Mouse (Mus musculus) embryonic facial prominence, embryonic 12.5 days (tissue): Measurements from ENCODE around the gene Slc3a1. TPM values are rescaled to one million over a fixed set of nuclear protein-coding genes. Genes with fewer than 3 reads are reported as not detected.

Experiments
- ATAC-seq: fragments of 200-750 bp; cut with Nextera tagmentation; 2 replicates; pipeline ENCODE4 v1.8.0; 2017; ENCODE audit not compliant: insufficient number of reproducible peaks, insufficient read depth, low FRiP score, low TSS enrichment
- H3K27ac ChIP-seq: fragments of 300-500 bp; sonication (generic); 2 replicates; pipeline ENCODE4 v1.5.1; 2016; ENCODE audit warnings: mild to moderate bottlenecking
- H3K27me3 ChIP-seq: fragments of 300-500 bp; sonication (generic); 2 replicates; pipeline ENCODE4 v1.6.1; 2016; ENCODE audit warnings: mild to moderate bottlenecking, moderate library complexity
- H3K36me3 ChIP-seq: fragments of 300-500 bp; sonication (generic); 2 replicates; pipeline ENCODE4 v1.6.1; 2016; ENCODE audit warnings: mild to moderate bottlenecking
- H3K4me1 ChIP-seq: fragments of 300-500 bp; sonication (generic); 2 replicates; pipeline ENCODE4 v1.6.1; 2016
- H3K4me2 ChIP-seq: fragments of 300-500 bp; sonication (generic); replicated peaks from 2 replicates; pipeline ENCODE4 v1.6.1; 2016; ENCODE audit warnings: mild to moderate bottlenecking, moderate library complexity
- H3K4me3 ChIP-seq: fragments of 300-500 bp; sonication (generic); 2 replicates; pipeline ENCODE4 v1.5.1; 2016; ENCODE audit warnings: mild to moderate bottlenecking
- H3K9ac ChIP-seq: fragments of 300-500 bp; sonication (generic); 2 replicates; pipeline ENCODE4 v1.6.1; 2016; ENCODE audit warnings: mild to moderate bottlenecking, moderate library complexity
- H3K9me3 ChIP-seq: fragments of 300-500 bp; sonication (generic); 2 replicates; pipeline ENCODE4 v1.6.1; 2016; ENCODE audit warnings: mild to moderate bottlenecking, moderate library complexity
- WGBS: fragments of 180-500 bp; shearing (Covaris S2); methylation state at CpG from one replicate; pipeline ENCODE4 v1.1.7; 2016; 5-methylcytosine and 5-hydroxymethylcytosine counted together
- polyA plus RNA-seq: library from polyadenylated mRNA; unstranded; fragments of >200 nt; fragmentation: Nextera tagmentation; extraction: Ambion mirVana; gene quantifications from 2 replicates; pipeline ENCODE4 v1.2.1, GENCODE M21; 2016

Slc3a1 gene
- polyA plus RNA-seq, 1 experiment from 2014 or later, result 0.37 TPM

- ATAC-seq, result no peak
- Histone ChIP-seq H3K9me3 (no peaks in the 10 kb centered on the region), H3K4me1 (no peaks in the 10 kb centered on the region), H3K4me3 (no peak overlapping the region), H3K9ac (no peak overlapping the region), H3K36me3 (no peaks in the 10 kb centered on the region), H3K27ac (no peak overlapping the region), H3K4me2 (no peak overlapping the region), H3K27me3 (no peaks in the 10 kb centered on the region)
- WGBS, result 82% methylated on average over 4 of the region's 4 CpGs
Measured at GRCm38 (mm10) chr17:85038311-85038710, 10.1 kb downstream of the Slc3a1 start.

DNA sequence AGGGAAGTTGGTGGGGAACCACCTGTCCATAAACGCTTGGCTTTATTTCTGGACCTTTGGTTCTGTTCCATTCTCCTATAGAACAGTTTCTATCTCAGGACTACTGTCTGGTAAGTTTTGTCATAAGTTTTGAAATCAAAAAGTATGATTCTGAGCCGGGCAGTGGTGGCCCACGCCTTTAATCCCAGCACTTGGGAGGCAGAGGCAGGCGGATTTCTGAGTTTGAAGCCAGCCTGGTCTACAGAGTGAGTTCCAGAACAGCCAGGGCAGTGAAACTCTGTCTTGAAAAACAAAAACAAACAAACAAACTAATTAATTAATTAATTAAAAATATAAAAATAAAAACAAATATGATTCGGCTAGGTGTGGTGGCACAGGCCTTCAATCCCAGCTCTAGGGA lies 10.6 kb downstream of the Slc3a1 start:
- no peak overlapping the region for H3K4me3 ChIP-seq
- 89% methylated on average over 5 of the region's 5 CpGs for WGBS
- no peaks in the 10 kb centered on the region for H3K27me3 ChIP-seq
- no peak overlapping the region for H3K9ac ChIP-seq
- H3K9me3 ChIP-seq, result no peaks in the 10 kb centered on the region
- no peaks in the 10 kb centered on the region for H3K4me1 ChIP-seq
- H3K36me3 ChIP-seq, result no peaks in the 10 kb centered on the region
- H3K27ac ChIP-seq, result no peak overlapping the region
- no peak overlapping the region for H3K4me2 ChIP-seq
- no peak for ATAC-seq

GRCm38 (mm10) chr17:85040913-85041312 lies 12.7 kb downstream of the Slc3a1 start:
- Histone ChIP-seq H3K4me3 (no peak overlapping the region), H3K9ac (no peak overlapping the region), H3K4me2 (no peak overlapping the region), H3K36me3 (no peaks in the 10 kb centered on the region), H3K27ac (no peak overlapping the region), H3K4me1 (no peaks in the 10 kb centered on the region), H3K9me3 (no peaks in the 10 kb centered on the region), H3K27me3 (no peaks in the 10 kb centered on the region)
- 75% methylated on average over 7 of the region's 7 CpGs for WGBS
- ATAC-seq, result no peak

GRCm38 (mm10) chr17:85042419-85042818 lies 14.2 kb downstream of the Slc3a1 start:
- H3K27me3 ChIP-seq, result no peaks in the 10 kb centered on the region
- H3K4me2 ChIP-seq, result no peak overlapping the region
- no peak overlapping the region for H3K4me3 ChIP-seq
- no peaks in the 10 kb centered on the region for H3K9me3 ChIP-seq
- no peak for ATAC-seq
- no peak overlapping the region for H3K27ac ChIP-seq
- no peak overlapping the region for H3K9ac ChIP-seq
- WGBS, result 72% methylated on average over 6 of the region's 6 CpGs
- H3K36me3 ChIP-seq, result no peaks in the 10 kb centered on the region
- no peaks in the 10 kb centered on the region for H3K4me1 ChIP-seq

- Histone ChIP-seq H3K27me3 (no peaks in the 10 kb centered on the region), H3K9me3 (no peaks in the 10 kb centered on the region), H3K27ac (no peak overlapping the region), H3K4me1 (no peaks in the 10 kb centered on the region), H3K9ac (no peak overlapping the region), H3K4me2 (no peak overlapping the region), H3K4me3 (no peak overlapping the region), H3K36me3 (no peaks in the 10 kb centered on the region)
- 82% methylated on average over 6 of the region's 6 CpGs for WGBS
- ATAC-seq, result no peak
Measured at GRCm38 (mm10) chr17:85043404-85043816, 15.2 kb downstream of the Slc3a1 start.

DNA sequence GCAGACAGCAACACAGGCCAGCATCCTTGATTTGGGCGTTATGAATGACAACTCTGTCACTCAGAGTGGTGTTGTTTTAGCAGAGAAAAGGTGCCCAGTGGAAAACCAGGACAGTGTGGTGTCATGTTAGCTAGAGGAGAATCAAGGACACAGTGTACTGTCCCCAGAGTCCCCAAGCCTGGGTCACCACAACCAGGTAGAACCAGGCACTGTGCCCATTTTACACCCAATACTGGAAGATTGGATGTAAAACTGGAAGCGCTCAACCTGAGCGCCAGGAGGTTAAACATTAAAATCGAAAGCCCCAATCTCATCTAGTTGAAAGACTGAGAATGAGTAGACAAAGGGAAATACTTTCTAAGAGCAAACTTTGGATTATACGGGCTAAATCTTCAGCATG lies 16.3 kb downstream of the Slc3a1 start:
- Histone ChIP-seq H3K4me1 (no peaks in the 10 kb centered on the region), H3K4me2 (no peak overlapping the region), H3K27ac (no peak overlapping the region), H3K4me3 (no peak overlapping the region), H3K9me3 (no peaks in the 10 kb centered on the region), H3K36me3 (no peaks in the 10 kb centered on the region), H3K9ac (no peak overlapping the region), H3K27me3 (no peaks in the 10 kb centered on the region)
- no peak for ATAC-seq
- WGBS, result 90% methylated on average over 5 of the region's 5 CpGs

GRCm38 (mm10) chr17:85045160-85045559 lies 17.0 kb downstream of the Slc3a1 start:
- Histone ChIP-seq H3K27ac (no peak overlapping the region), H3K9ac (no peak overlapping the region), H3K4me1 (no peaks in the 10 kb centered on the region), H3K4me2 (no peak overlapping the region), H3K9me3 (no peaks in the 10 kb centered on the region), H3K4me3 (no peak overlapping the region), H3K27me3 (no peaks in the 10 kb centered on the region), H3K36me3 (no peaks in the 10 kb centered on the region)
- ATAC-seq, result no peak
- 84% methylated on average over 12 of the region's 12 CpGs for WGBS

- no peak overlapping the region for H3K9ac ChIP-seq
- WGBS, result 93% methylated on average over 5 of the region's 5 CpGs
- H3K27ac ChIP-seq, result no peak overlapping the region
- no peak overlapping the region for H3K4me2 ChIP-seq
- no peak for ATAC-seq
- no peaks in the 10 kb centered on the region for H3K36me3 ChIP-seq
- H3K9me3 ChIP-seq, result no peaks in the 10 kb centered on the region
- H3K27me3 ChIP-seq, result no peaks in the 10 kb centered on the region
- H3K4me1 ChIP-seq, result no peaks in the 10 kb centered on the region
- no peak overlapping the region for H3K4me3 ChIP-seq
Measured at GRCm38 (mm10) chr17:85048379-85048778, 20.2 kb downstream of the Slc3a1 start.

- Histone ChIP-seq H3K4me2 (no peak overlapping the region), H3K36me3 (peaks cover 6% of the 10 kb centered on the region), H3K27me3 (no peaks in the 10 kb centered on the region), H3K27ac (no peak overlapping the region), H3K9ac (no peak overlapping the region), H3K4me3 (no peak overlapping the region), H3K4me1 (no peaks in the 10 kb centered on the region), H3K9me3 (no peaks in the 10 kb centered on the region)
- WGBS, result 83% methylated on average over 7 of the region's 7 CpGs
- ATAC-seq, result no peak
Measured at GRCm38 (mm10) chr17:85058276-85058675, 30.1 kb downstream of the Slc3a1 start.

DNA sequence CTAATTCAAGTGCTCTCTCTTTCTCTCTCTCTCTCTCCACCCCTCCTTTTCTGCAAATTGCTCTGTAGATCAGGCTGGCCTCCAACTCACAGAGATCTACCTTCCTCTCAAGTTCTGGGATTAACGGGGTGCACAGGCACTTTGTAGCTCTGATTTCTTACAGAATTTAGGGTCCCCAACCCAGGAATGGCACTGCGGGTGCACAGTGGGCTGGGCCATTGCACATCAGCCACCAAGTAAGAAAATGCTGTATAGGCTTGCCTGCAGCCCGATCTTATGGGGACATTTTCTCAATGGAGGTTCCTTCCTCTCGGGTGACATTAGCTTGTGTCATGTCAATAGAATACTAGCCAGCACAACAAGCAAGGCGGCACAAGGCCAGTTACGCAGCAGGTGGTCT lies 31.0 kb downstream of the Slc3a1 start:
- H3K27ac ChIP-seq, result no peak overlapping the region
- peaks cover 13% of the 10 kb centered on the region for H3K36me3 ChIP-seq
- no peaks in the 10 kb centered on the region for H3K4me1 ChIP-seq
- H3K9me3 ChIP-seq, result no peaks in the 10 kb centered on the region
- no peak for ATAC-seq
- WGBS, result 89% methylated on average over 6 of the region's 6 CpGs
- H3K9ac ChIP-seq, result no peak overlapping the region
- H3K4me2 ChIP-seq, result no peak overlapping the region
- H3K4me3 ChIP-seq, result no peak overlapping the region
- no peaks in the 10 kb centered on the region for H3K27me3 ChIP-seq

DNA sequence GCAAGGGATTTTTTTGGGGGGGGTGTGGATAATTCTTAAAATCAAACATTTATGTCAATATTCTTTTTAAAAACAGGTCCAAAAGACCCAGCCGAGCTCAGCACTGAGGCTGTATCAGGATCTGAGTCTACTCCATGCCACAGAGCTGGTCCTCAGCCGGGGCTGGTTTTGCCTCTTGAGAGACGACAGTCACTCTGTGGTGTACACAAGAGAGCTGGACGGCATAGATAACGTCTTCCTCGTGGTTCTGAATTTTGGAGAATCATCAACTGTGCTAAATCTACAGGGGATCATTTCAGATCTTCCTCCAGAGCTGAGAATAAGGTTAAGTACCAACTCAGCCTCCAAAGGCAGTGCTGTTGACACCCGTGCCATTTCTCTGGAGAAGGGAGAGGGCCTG lies 35.4 kb downstream of the Slc3a1 start:
- H3K27ac ChIP-seq, result no peak overlapping the region
- ATAC-seq, result no peak
- no peaks in the 10 kb centered on the region for H3K27me3 ChIP-seq
- WGBS, result 85% methylated on average over 7 of the region's 7 CpGs
- no peaks in the 10 kb centered on the region for H3K9me3 ChIP-seq
- no peak overlapping the region for H3K9ac ChIP-seq
- peaks cover 41% of the 10 kb centered on the region for H3K36me3 ChIP-seq
- H3K4me3 ChIP-seq, result no peak overlapping the region
- no peaks in the 10 kb centered on the region for H3K4me1 ChIP-seq
- no peak overlapping the region for H3K4me2 ChIP-seq

DNA sequence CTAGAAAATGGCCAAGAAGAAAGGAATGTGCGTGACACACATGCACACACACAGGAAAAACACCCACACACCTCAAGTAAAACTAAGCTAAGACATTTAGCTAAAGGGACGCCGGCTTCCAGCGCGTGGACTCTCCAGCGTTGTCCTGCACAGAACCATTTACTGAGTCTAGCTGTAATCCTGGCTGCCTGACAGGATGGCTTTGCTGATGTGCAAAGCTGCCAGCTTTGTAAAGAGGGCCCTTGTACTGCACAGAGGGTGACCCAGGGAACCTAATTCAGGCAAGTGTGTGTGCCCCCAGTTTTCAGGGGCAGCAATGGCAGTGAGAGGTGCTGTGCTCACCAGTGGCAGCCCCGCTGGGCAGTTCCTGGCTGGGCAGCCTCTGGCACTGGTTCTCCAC lies 39.2 kb downstream of the Slc3a1 start:
- H3K4me2 ChIP-seq, result no peak overlapping the region
- peaks cover 68% of the 10 kb centered on the region for H3K36me3 ChIP-seq
- no peak overlapping the region for H3K27ac ChIP-seq
- no peak for ATAC-seq
- WGBS, result 92% methylated on average over 7 of the region's 7 CpGs
- no peaks in the 10 kb centered on the region for H3K4me1 ChIP-seq
- H3K9ac ChIP-seq, result no peak overlapping the region
- H3K9me3 ChIP-seq, result no peaks in the 10 kb centered on the region
- no peaks in the 10 kb centered on the region for H3K27me3 ChIP-seq
- H3K4me3 ChIP-seq, result no peak overlapping the region

GRCm38 (mm10) chr17:85070658-85071057 lies 42.5 kb downstream of the Slc3a1 start:
- 64% methylated on average over 6 of the region's 6 CpGs for WGBS
- peaks cover 41% of the 10 kb centered on the region for H3K36me3 ChIP-seq

More at GRCm38 (mm10) chr17:85070658-85071057, 42.5 kb downstream of the Slc3a1 start:
- H3K27me3 ChIP-seq, result no peaks in the 10 kb centered on the region
- no peaks in the 10 kb centered on the region for H3K9me3 ChIP-seq
- H3K27ac ChIP-seq, result no peak overlapping the region
- H3K4me2 ChIP-seq, result no peak overlapping the region
- no peaks in the 10 kb centered on the region; the same call in 1 of the 2 replicates for H3K4me1 ChIP-seq
- H3K9ac ChIP-seq, result no peak overlapping the region
- ATAC-seq, result no peak
- no peak overlapping the region for H3K4me3 ChIP-seq
